Mouse (Mus musculus): ENCODE results near the gene Eno3. TPM values are rescaled to one million over a fixed set of nuclear protein-coding genes. Genes with fewer than 3 reads are reported as not detected.

Gene Eno3
- polyA plus RNA-seq, 1 experiment, result 101 TPM

- H3K27me3 ChIP-seq (ENCODE audit: control insufficient read depth, insufficient read depth, low read length), result no peaks in the 10 kb centered on the region
- H3K36me3 ChIP-seq (ENCODE audit: control insufficient read depth, insufficient read depth, low read length), result no peaks in the 10 kb centered on the region; the same call in none of the 2 replicates
- H3K4me1 ChIP-seq (ENCODE audit: control insufficient read depth, insufficient read depth, low read length), result peaks cover under 1% of the 10 kb centered on the region; the same call in 1 of the 2 replicates
- H3K27ac ChIP-seq (ENCODE audit: control insufficient read depth, insufficient read depth, low read depth, low read length), result no peak overlapping the region
- TF ChIP-seq POLR2A (IDR thresholded peaks at IDR 0.05; ENCODE audit: control insufficient read depth, low read depth, low read length) (no peak), CTCF (IDR thresholded peaks at IDR 0.05; ENCODE audit: control insufficient read depth, insufficient read depth, insufficient replicate concordance, low read depth, low read length) (0 out of 2 replicates have a peak, but pooled peaks have one; percentile 12)
- H3K4me3 ChIP-seq (ENCODE audit: control insufficient read depth, low read depth, low read length), result no peak overlapping the region
Observed at GRCm38 (mm10) chr11:70681897-70682581, 25.0 kb downstream of the Eno3 start.

DNA sequence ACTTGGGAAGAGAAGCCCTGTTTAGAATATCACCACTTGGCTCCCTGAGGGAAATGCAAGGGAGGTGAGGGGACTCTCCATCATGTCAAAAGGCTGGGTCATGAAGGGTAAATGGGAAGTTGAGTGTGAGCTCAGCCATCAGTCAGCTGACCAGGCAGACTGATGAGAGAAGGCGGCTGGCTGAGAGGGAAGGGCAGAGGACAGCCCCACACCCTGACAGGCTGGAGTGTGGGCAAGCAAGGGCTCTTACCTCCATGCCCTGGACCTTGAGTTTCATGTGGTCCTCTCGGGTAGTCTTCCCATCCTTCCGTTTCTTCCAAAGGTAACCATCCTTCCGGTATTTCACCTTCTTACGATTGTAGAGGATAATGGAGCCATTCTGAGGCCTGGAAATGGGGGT, 26.6 kb downstream of the Eno3 start:
- Histone ChIP-seq H3K4me3 (ENCODE audit: control insufficient read depth, low read depth, low read length) (no peak overlapping the region), H3K27ac (ENCODE audit: control insufficient read depth, insufficient read depth, low read depth, low read length) (no peak overlapping the region), H3K36me3 (ENCODE audit: control insufficient read depth, insufficient read depth, low read length) (no peaks in the 10 kb centered on the region; the same call in none of the 2 replicates), H3K4me1 (ENCODE audit: control insufficient read depth, insufficient read depth, low read length) (peaks cover 9% of the 10 kb centered on the region), H3K27me3 (ENCODE audit: control insufficient read depth, insufficient read depth, low read length) (no peaks in the 10 kb centered on the region)
- no peak for TF ChIP-seq CTCF (IDR thresholded peaks at IDR 0.05; ENCODE audit: control insufficient read depth, insufficient read depth, insufficient replicate concordance, low read depth, low read length)
- no peak for TF ChIP-seq POLR2A (IDR thresholded peaks at IDR 0.05; ENCODE audit: control insufficient read depth, low read depth, low read length)

DNA sequence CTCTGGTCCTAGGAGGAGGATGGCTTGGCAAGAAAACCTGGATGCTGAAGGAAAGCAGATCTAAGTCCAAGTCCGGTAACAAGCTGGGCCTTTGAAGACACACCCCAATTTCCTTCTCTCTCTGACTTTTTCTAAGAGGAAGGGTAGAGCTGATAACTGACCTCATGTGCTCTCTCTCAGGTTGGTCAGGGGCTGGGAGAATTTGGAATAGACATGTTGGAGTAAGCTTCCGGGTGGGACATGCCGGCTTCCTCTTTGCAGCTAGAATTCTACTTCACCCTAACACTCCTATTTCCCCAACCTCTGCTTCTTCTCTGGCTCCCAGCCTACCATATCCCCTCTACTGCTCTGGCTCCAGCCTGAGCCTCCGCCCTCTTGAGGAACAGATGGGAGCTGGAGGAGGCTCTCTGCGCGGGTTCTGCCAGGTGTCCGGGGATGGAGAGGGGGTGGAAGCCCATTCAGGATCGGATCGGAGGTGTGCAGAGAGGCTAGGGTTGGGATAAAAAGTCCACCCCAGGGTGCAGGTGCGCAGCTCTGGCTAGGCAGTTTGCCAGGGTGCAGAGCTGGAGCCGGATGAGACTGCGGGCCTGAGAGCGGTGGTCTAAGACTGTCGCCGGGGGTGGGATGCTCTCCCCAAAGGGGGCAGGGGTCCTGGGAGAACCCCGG, 30.0 kb downstream of the Eno3 start:
- H3K4me3 ChIP-seq (ENCODE audit: control insufficient read depth, low read depth, low read length), result peak overlapping the region; percentile 84

DNA sequence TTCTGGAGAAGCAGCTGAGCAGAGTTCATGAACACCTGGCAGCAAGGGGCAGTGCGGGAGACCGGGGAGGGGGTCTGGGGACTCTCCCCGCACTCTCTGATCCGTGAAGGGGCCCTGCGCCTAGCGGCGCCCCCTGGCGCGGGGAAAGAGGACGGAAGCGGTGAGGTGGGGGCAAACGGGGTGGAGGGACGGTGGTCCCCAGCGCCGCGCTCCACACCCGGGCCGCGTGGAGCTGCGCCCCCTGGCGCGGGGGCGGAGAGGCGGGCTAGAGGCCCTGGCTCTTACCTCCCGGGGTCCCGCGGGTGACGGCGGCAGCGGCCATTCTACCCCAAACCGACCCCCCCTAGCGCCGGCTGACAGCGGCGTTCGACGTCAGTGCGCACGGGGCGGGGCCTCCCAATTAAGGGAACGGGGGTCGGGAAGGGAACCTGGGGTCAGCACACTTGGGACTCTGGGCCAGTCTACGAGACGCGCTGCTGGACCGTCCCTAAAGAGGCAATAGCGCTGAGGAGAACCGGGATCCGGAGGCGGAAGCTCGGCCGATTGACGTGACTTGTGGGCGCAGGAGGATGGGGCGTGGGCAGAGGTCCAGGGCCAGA, 30.7 kb downstream of the Eno3 start, which contains the start of gene Camta2:
Gene Camta2 (minus strand): TSS at position 505 of the 599 bp plus-strand sequence.
- peak; percentile 43 for TF ChIP-seq POLR2A (IDR thresholded peaks at IDR 0.05; ENCODE audit: control insufficient read depth, low read depth, low read length)
- TF ChIP-seq CTCF (IDR thresholded peaks at IDR 0.05; ENCODE audit: control insufficient read depth, insufficient read depth, insufficient replicate concordance, low read depth, low read length), result no peak
- H3K36me3 ChIP-seq (ENCODE audit: control insufficient read depth, insufficient read depth, low read length), result no peaks in the 10 kb centered on the region; the same call in 1 of the 2 replicates
- H3K27me3 ChIP-seq (ENCODE audit: control insufficient read depth, insufficient read depth, low read length), result no peaks in the 10 kb centered on the region
- H3K4me3 ChIP-seq (ENCODE audit: control insufficient read depth, low read depth, low read length), result peak within 1 kb of the TSS; percentile 84
- H3K4me1 ChIP-seq (ENCODE audit: control insufficient read depth, insufficient read depth, low read length), result peaks cover 9% of the 10 kb centered on the region
- H3K27ac ChIP-seq (ENCODE audit: control insufficient read depth, insufficient read depth, low read depth, low read length), result peak within 1 kb of the TSS; percentile 30

More for the DNA sequence above, 30.0 kb downstream of the Eno3 start:
- no peaks in the 10 kb centered on the region; the same call in 1 of the 2 replicates for H3K36me3 ChIP-seq (ENCODE audit: control insufficient read depth, insufficient read depth, low read length)
- no peaks in the 10 kb centered on the region for H3K27me3 ChIP-seq (ENCODE audit: control insufficient read depth, insufficient read depth, low read length)
- peaks cover 9% of the 10 kb centered on the region for H3K4me1 ChIP-seq (ENCODE audit: control insufficient read depth, insufficient read depth, low read length)
- no peak overlapping the region for H3K27ac ChIP-seq (ENCODE audit: control insufficient read depth, insufficient read depth, low read depth, low read length)
- TF ChIP-seq POLR2A (IDR thresholded peaks at IDR 0.05; ENCODE audit: control insufficient read depth, low read depth, low read length) (no peak), CTCF (IDR thresholded peaks at IDR 0.05; ENCODE audit: control insufficient read depth, insufficient read depth, insufficient replicate concordance, low read depth, low read length) (no peak)

DNA sequence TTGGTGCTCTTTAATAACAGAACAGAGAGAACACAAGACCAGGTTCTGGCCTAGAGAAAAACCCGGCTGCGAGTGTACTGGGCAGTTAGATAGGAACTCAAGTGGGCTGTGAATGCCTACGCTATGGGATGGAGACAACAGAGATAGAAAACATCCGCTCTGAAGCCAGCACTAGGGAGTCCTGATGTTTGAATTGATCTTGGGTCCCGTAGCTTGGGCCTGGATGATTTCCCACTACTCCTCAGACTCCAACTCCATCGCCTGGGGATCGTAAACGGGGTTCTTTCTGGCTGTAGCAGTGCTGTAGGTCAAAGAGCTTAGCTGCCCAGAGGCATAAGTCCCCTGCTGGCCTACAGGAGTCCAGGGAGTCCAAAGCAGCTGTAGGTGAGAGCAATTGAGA, 31.4 kb downstream of the Eno3 start:
- no peaks in the 10 kb centered on the region for H3K27me3 ChIP-seq (ENCODE audit: control insufficient read depth, insufficient read depth, low read length)
- H3K4me3 ChIP-seq (ENCODE audit: control insufficient read depth, low read depth, low read length), result peak overlapping the region; percentile 84
- H3K4me1 ChIP-seq (ENCODE audit: control insufficient read depth, insufficient read depth, low read length), result peaks cover 9% of the 10 kb centered on the region
- TF ChIP-seq POLR2A (IDR thresholded peaks at IDR 0.05; ENCODE audit: control insufficient read depth, low read depth, low read length) (no peak), CTCF (IDR thresholded peaks at IDR 0.05; ENCODE audit: control insufficient read depth, insufficient read depth, insufficient replicate concordance, low read depth, low read length) (no peak)
- H3K27ac ChIP-seq (ENCODE audit: control insufficient read depth, insufficient read depth, low read depth, low read length), result peak overlapping the region; percentile 3
- H3K36me3 ChIP-seq (ENCODE audit: control insufficient read depth, insufficient read depth, low read length), result no peaks in the 10 kb centered on the region

- peaks cover 9% of the 10 kb centered on the region for H3K4me1 ChIP-seq (ENCODE audit: control insufficient read depth, insufficient read depth, low read length)
- no peak overlapping the region for H3K27ac ChIP-seq (ENCODE audit: control insufficient read depth, insufficient read depth, low read depth, low read length)
- TF ChIP-seq CTCF (IDR thresholded peaks at IDR 0.05; ENCODE audit: control insufficient read depth, insufficient read depth, insufficient replicate concordance, low read depth, low read length) (no peak), POLR2A (IDR thresholded peaks at IDR 0.05; ENCODE audit: control insufficient read depth, low read depth, low read length) (no peak)
- no peak overlapping the region for H3K4me3 ChIP-seq (ENCODE audit: control insufficient read depth, low read depth, low read length)
- H3K36me3 ChIP-seq (ENCODE audit: control insufficient read depth, insufficient read depth, low read length), result no peaks in the 10 kb centered on the region
- no peaks in the 10 kb centered on the region for H3K27me3 ChIP-seq (ENCODE audit: control insufficient read depth, insufficient read depth, low read length)
Observed at GRCm38 (mm10) chr11:70689578-70689977, 32.6 kb downstream of the Eno3 start.

DNA sequence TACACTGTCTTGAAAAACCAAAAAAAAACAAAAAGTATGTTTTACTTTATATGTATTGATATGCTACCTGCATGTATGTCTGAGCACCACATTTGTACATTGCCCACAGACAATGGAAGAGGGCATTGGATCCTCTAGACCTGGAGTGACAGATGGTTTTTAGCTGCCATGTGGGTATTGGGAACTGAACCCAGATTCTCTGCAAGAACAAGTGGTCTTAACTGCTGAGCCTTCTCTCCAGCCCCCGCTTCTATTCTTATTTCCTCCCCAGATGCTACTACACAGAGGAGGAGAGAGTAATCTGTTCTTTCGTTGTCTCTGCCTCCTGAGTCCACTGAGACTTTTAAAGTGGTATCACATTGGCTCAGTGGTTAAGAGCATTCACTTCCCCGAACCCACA, 36.5 kb downstream of the Eno3 start:
- Histone ChIP-seq H3K4me1 (ENCODE audit: control insufficient read depth, insufficient read depth, low read length) (peaks cover under 1% of the 10 kb centered on the region), H3K4me3 (ENCODE audit: control insufficient read depth, low read depth, low read length) (no peak overlapping the region), H3K27ac (ENCODE audit: control insufficient read depth, insufficient read depth, low read depth, low read length) (no peak overlapping the region), H3K36me3 (ENCODE audit: control insufficient read depth, insufficient read depth, low read length) (no peaks in the 10 kb centered on the region), H3K27me3 (ENCODE audit: control insufficient read depth, insufficient read depth, low read length) (no peaks in the 10 kb centered on the region)
- TF ChIP-seq POLR2A (IDR thresholded peaks at IDR 0.05; ENCODE audit: control insufficient read depth, low read depth, low read length), result no peak
- TF ChIP-seq CTCF (IDR thresholded peaks at IDR 0.05; ENCODE audit: control insufficient read depth, insufficient read depth, insufficient replicate concordance, low read depth, low read length), result no peak

Measured in testis, adult 2 months (tissue).